ENCODE assay signal across 10 mouse cellular contexts in genomic region chr12:54187812-54188600, GRCm38 (mm10). TPM values are rescaled to one million over a fixed set of nuclear protein-coding genes. Genes with fewer than 3 reads are reported as not detected.
A peak's percentile ranks its signal among the peaks of the same experiment; 100 is the strongest.
DNase-seq lines count a peak whose midpoint lies in the region; ATAC-seq and TF ChIP-seq lines count a peak whose summit lies in the region.
"Had no signal": no experiment of that assay in that cellular context is flagged by ENCODE, and none has a peak within 500 bp of the region (broad histone marks: within the 10 kb centered on the region; RNA-seq: fewer than 3 reads in every experiment).

No protein-coding gene starts in this region.

- no peak overlapping the region for H3K9ac ChIP-seq in embryonic facial prominence, embryonic 12.5 days
- H3K9ac ChIP-seq: neural tube, embryonic 12.5 days had no signal

- no peak for TF ChIP-seq CTCF in left cerebral cortex, adult 2 months (IDR thresholded peaks at IDR 0.05)

- H3K9me3 ChIP-seq in embryonic facial prominence, embryonic 12.5 days, result 0 out of 2 replicates have a peak, but pooled peaks cover 3% of the 10 kb centered on the region
- H3K9me3 ChIP-seq: neural tube, embryonic 12.5 days had no signal

- ATAC-seq in cerebellum, adult (ENCODE audit: insufficient number of reproducible peaks, low FRiP score, low TSS enrichment), result no peak
- no peak for ATAC-seq in embryonic facial prominence, embryonic 12.5 days (ENCODE audit: insufficient number of reproducible peaks, insufficient read depth, low FRiP score, low TSS enrichment)
- no peak for ATAC-seq in erythroblast, adult 5-6 weeks (replicated peaks; ENCODE audit: low FRiP score, poor library complexity, severe bottlenecking)

- H3K4me2 ChIP-seq in embryonic facial prominence, embryonic 12.5 days (replicated peaks), result no peak overlapping the region
- H3K4me2 ChIP-seq: neural tube, embryonic 12.5 days had no signal

- intact Hi-C loops in left cerebral cortex, adult 2 months (cut with DNase I), result no loop called here

- H3K27ac ChIP-seq in embryonic facial prominence, embryonic 12.5 days, result 0 out of 2 replicates have a peak overlapping the region, but pooled peaks have one; percentile 30
- no peak overlapping the region for H3K27ac ChIP-seq in left cerebral cortex, adult 2 months
- H3K27ac ChIP-seq: neural tube, embryonic 12.5 days had no signal

- peak; percentile 54 to 59 for DNase-seq in cerebellum, postnatal 14 days
- DNase-seq in kidney, adult 11 months, result peak; percentile 62
- DNase-seq in lung, postnatal 14 days, result peak; percentile 53
- DNase-seq in ovary, postnatal 14 days (ENCODE audit: low spot score), result no peak
- no peak for DNase-seq in left cerebral cortex, adult 2 months (ENCODE audit: extremely low spot score in 1 of 2, low spot score in 2 of 2)

- WGBS in embryonic facial prominence, embryonic 12.5 days, result 60% methylated on average over 17 of the region's 17 CpGs

- no peak overlapping the region for H3K4me3 ChIP-seq in embryonic facial prominence, embryonic 12.5 days
- H3K4me3 ChIP-seq in left cerebral cortex, adult 2 months, result no peak overlapping the region
- H3K4me3 ChIP-seq: neural tube, embryonic 12.5 days had no signal

- no peaks in the 10 kb centered on the region for H3K27me3 ChIP-seq in embryonic facial prominence, embryonic 12.5 days
- H3K27me3 ChIP-seq: CH12.LX; neural tube, embryonic 12.5 days had no signal

- H3K36me3 ChIP-seq in embryonic facial prominence, embryonic 12.5 days, result no peaks in the 10 kb centered on the region
- H3K36me3 ChIP-seq: neural tube, embryonic 12.5 days had no signal

- H3K4me1 ChIP-seq in embryonic facial prominence, embryonic 12.5 days, result peaks cover 36% of the 10 kb centered on the region

RNA-seq across cellular contexts. Expression of gene Egln3, which starts 15.7 kb away (rescaled TPM):
- 4.2 TPM in 2 replicates for polyA plus RNA-seq in embryonic facial prominence, embryonic 12.5 days (2016; fragmentation: Nextera tagmentation; extraction: Ambion mirVana)
- total RNA-seq in erythroblast, adult 5-6 weeks (2015; ENCODE audit: low replicate concordance), result 2.5 and 13.6 TPM in 2 replicates
- total RNA-seq in erythroblast, adult 5-6 weeks (2017; ENCODE audit: low replicate concordance), result 0.14 and 2.6 TPM in 2 replicates
- total RNA-seq in left cerebral cortex, adult 2 months (2021), result 10 to 100 TPM; 10.1 to 11.5 TPM

Comparison
In these comparisons a context has a peak if more than half of its experiments do, and no peak if none do; other contexts are left out.
1. DNase-seq: peak in cerebellum, postnatal 14 days (2 of 2), kidney, adult 11 months (single experiment) and lung, postnatal 14 days (single experiment); none in ovary, postnatal 14 days (single experiment) and left cerebral cortex, adult 2 months (0 of 2).